ENCODE assay signal across 8 mouse cellular contexts in the genomic region with DNA sequence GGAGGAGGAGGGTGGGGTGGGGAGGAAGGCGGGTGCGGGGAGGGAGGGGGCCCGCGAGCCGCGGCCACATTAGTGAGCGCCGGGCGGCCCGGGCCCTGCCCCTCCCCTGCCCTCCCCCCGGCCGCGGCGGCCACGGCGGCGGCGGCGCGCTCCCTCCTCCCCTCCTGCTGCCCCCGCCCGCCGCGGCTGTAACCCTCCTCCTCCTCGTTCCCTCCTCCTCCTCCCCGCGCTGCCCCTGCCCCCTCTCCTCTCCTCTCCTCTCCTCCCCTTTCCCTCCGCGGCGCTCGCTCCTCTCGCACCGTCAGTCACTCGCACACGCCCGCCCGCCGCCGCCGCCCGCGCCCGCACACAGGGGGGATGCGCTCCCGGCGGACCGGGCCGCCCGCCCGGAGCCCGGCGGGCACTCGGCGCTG. TPM values are rescaled to one million over a fixed set of nuclear protein-coding genes. Genes with fewer than 3 reads are reported as not detected.
DNase-seq lines count a peak whose midpoint lies in the region; ATAC-seq and TF ChIP-seq lines count a peak whose summit lies in the region.

No protein-coding gene starts in this region.

- TF ChIP-seq POLR2A in ES-Bruce4 (IDR thresholded peaks at IDR 0.05; ENCODE audit: insufficient read depth, low read length) = no peak
- peak; percentile 54; the same call in 1 of the 2 replicates for TF ChIP-seq POLR2A in olfactory bulb, adult 2 months (IDR thresholded peaks at IDR 0.05; ENCODE audit: insufficient read depth, low read depth, low read length)

- intact Hi-C loops in heart, postnatal 14 days (cut with DNase I) = loop anchor here (2.0 to 5.0 kb wide), 6 partner anchors 69 to 462 kb away; a partner anchor contains a TSS

- peak; percentile 79 for DNase-seq in c-Kit-positive CD71-positive TER-119-positive erythroid progenitor cells, embryonic 14.5 days (ENCODE audit: low spot score)
- DNase-seq in forebrain, embryonic 14.5 days (ENCODE audit: low spot score) = no peak
- peak; percentile 87 to 92 for DNase-seq in heart, postnatal 14 days
- DNase-seq in layer of hippocampus, adult 2 months (ENCODE audit: low spot score in 2 of 2) = peak; percentile 76 to 82
- DNase-seq in lung, embryonic 14.5 days = peak; percentile 87
- DNase-seq in thymus, postnatal 25 days = peak; percentile 87

- no peak for TF ChIP-seq CTCF in ES-Bruce4 (IDR thresholded peaks at IDR 0.05; ENCODE audit: low read depth, low read length)
- TF ChIP-seq CTCF in layer of hippocampus, adult 2 months (conservative IDR thresholded peaks at IDR 0.05) = no peak
- no peak for TF ChIP-seq CTCF in lung, embryonic 14.5 days (IDR thresholded peaks at IDR 0.05; ENCODE audit: low read depth)
- no peak for TF ChIP-seq CTCF in olfactory bulb, adult 2 months (IDR thresholded peaks at IDR 0.05; ENCODE audit: insufficient read depth, low read depth, low read length)

- peak overlapping the region; percentile 90 for H3K4me3 ChIP-seq in ES-Bruce4 (ENCODE audit: low read depth, low read length)
- H3K4me3 ChIP-seq in forebrain, embryonic 14.5 days (ENCODE audit: low read depth, low read length) = peak overlapping the region; percentile 100
- H3K4me3 ChIP-seq in layer of hippocampus, adult 2 months = peak overlapping the region; percentile 97
- peak overlapping the region; percentile 87 for H3K4me3 ChIP-seq in lung, embryonic 14.5 days (ENCODE audit: low read depth, low read length)
- peak overlapping the region; percentile 100 for H3K4me3 ChIP-seq in olfactory bulb, adult 2 months (ENCODE audit: insufficient read depth, low read depth, low read length)

- H3K4me1 ChIP-seq in ES-Bruce4 (ENCODE audit: control insufficient read depth, insufficient read depth, low read length) = peaks cover 4% of the 10 kb centered on the region
- H3K4me1 ChIP-seq in forebrain, embryonic 14.5 days (ENCODE audit: control insufficient read depth, insufficient read depth, low read length) = peaks cover 17% of the 10 kb centered on the region
- H3K4me1 ChIP-seq in lung, embryonic 14.5 days (ENCODE audit: insufficient read depth) = 0 out of 2 replicates have a peak, but pooled peaks cover 6% of the 10 kb centered on the region
- no peaks in the 10 kb centered on the region for H3K4me1 ChIP-seq in olfactory bulb, adult 2 months (ENCODE audit: control insufficient read depth, insufficient read depth, low read length)

- no peak for TF ChIP-seq EP300 in ES-Bruce4 (IDR thresholded peaks at IDR 0.05; ENCODE audit: insufficient read depth, low read depth, low read length)

- H3K27me3 ChIP-seq in ES-Bruce4 (ENCODE audit: control insufficient read depth, insufficient read depth, low read length, poor library complexity, severe bottlenecking) = no peaks in the 10 kb centered on the region
- no peaks in the 10 kb centered on the region for H3K27me3 ChIP-seq in forebrain, embryonic 14.5 days (replicated peaks; ENCODE audit: control insufficient read depth, insufficient read depth, low read length)
- H3K27me3 ChIP-seq in lung, embryonic 14.5 days (ENCODE audit: insufficient read depth, low read length) = no peaks in the 10 kb centered on the region

- peaks cover 15% of the 10 kb centered on the region for H3K36me3 ChIP-seq in ES-Bruce4 (ENCODE audit: control insufficient read depth, insufficient read depth, low read length, poor library complexity, severe bottlenecking)
- no peaks in the 10 kb centered on the region for H3K36me3 ChIP-seq in forebrain, embryonic 14.5 days (ENCODE audit: control insufficient read depth, insufficient read depth, low read length)
- H3K36me3 ChIP-seq in lung, embryonic 14.5 days (ENCODE audit: insufficient read depth) = 0 out of 2 replicates have a peak, but pooled peaks cover 10% of the 10 kb centered on the region

- peak; percentile 67 for ATAC-seq in forebrain, embryonic 14.5 days
- peak; percentile 65 for ATAC-seq in lung, embryonic 14.5 days (ENCODE audit: insufficient read depth)

- H3K4me2 ChIP-seq in forebrain, embryonic 14.5 days (ENCODE audit: low read length) = peak overlapping the region; percentile 69
- H3K4me2 ChIP-seq in lung, embryonic 14.5 days = peak overlapping the region; percentile 89

- 1% methylated on average over 23 of the region's 54 CpGs for WGBS in forebrain, embryonic 14.5 days
- WGBS in lung, embryonic 14.5 days = 2% methylated on average over 27 of the region's 54 CpGs
- 1% methylated on average over 34 of the region's 54 CpGs for WGBS in olfactory bulb, adult 2 months

- peak overlapping the region; percentile 100 for H3K9ac ChIP-seq in ES-Bruce4 (ENCODE audit: low read depth, poor library complexity, severe bottlenecking)
- H3K9ac ChIP-seq in forebrain, embryonic 14.5 days (ENCODE audit: low read length) = peak overlapping the region; percentile 100
- H3K9ac ChIP-seq in lung, embryonic 14.5 days = peak overlapping the region; percentile 95

- no peaks in the 10 kb centered on the region for H3K9me3 ChIP-seq in ES-Bruce4 (replicated peaks; ENCODE audit: control insufficient read depth, insufficient read depth, low read length, poor library complexity, severe bottlenecking)
- H3K9me3 ChIP-seq in forebrain, embryonic 14.5 days (replicated peaks; ENCODE audit: control insufficient read depth, low read length) = no peaks in the 10 kb centered on the region
- no peaks in the 10 kb centered on the region for H3K9me3 ChIP-seq in lung, embryonic 14.5 days (ENCODE audit: low read depth, low read length)

- peak overlapping the region; percentile 91 for H3K27ac ChIP-seq in ES-Bruce4 (ENCODE audit: insufficient read depth, low read length)
- peak overlapping the region; percentile 100 for H3K27ac ChIP-seq in forebrain, embryonic 14.5 days (ENCODE audit: low read depth, low read length)
- H3K27ac ChIP-seq in layer of hippocampus, adult 2 months = peak overlapping the region; percentile 100
- peak overlapping the region; percentile 100 for H3K27ac ChIP-seq in lung, embryonic 14.5 days (ENCODE audit: low read depth)
- H3K27ac ChIP-seq in olfactory bulb, adult 2 months (ENCODE audit: insufficient read depth, low read depth, low read length) = peak overlapping the region; percentile 100

RNA-seq across cellular contexts. Expression of a gene that starts 0.6 kb away (rescaled TPM):
- polyA plus RNA-seq in ES-Bruce4 (2011; ENCODE audit: insufficient read depth, insufficient read length, low read depth, missing spikeins) = 98.0 and 102 TPM in 2 replicates
- polyA plus RNA-seq in forebrain, embryonic 14.5 days (2014; fragmentation: Nextera tagmentation; extraction: Ambion mirVana) = 61.9 and 64.6 TPM in 2 replicates
- 10 to 100 TPM; 43.8 TPM for total RNA-seq in heart, postnatal 14 days (2021)
- 10 to 100 TPM; 68.4 to 72.5 TPM for total RNA-seq in layer of hippocampus, adult 2 months (2021)
- 66.8 and 72.3 TPM in 2 replicates for polyA plus RNA-seq in lung, embryonic 14.5 days (2014; fragmentation: Nextera tagmentation; extraction: Ambion mirVana)
- polyA plus RNA-seq in olfactory bulb, adult 2 months (2012; ENCODE audit: insufficient read depth, insufficient read length, low replicate concordance, missing spikeins) = 200 TPM in 1 of 2 replicates, not detected in the other

RNA-seq across cellular contexts. Expression of a gene that starts 6.9 kb away (rescaled TPM):
- not detected in 2 replicates for polyA plus RNA-seq in ES-Bruce4 (2011; ENCODE audit: insufficient read depth, insufficient read length, low read depth, missing spikeins)
- polyA plus RNA-seq in forebrain, embryonic 14.5 days (2014; fragmentation: Nextera tagmentation; extraction: Ambion mirVana) = not detected in 2 replicates
- not detected for total RNA-seq in heart, postnatal 14 days (2021)
- total RNA-seq in layer of hippocampus, adult 2 months (2021) = not detected
- polyA plus RNA-seq in lung, embryonic 14.5 days (2014; fragmentation: Nextera tagmentation; extraction: Ambion mirVana) = not detected in 2 replicates
- polyA plus RNA-seq in olfactory bulb, adult 2 months (2012; ENCODE audit: insufficient read depth, insufficient read length, low replicate concordance, missing spikeins) = not detected in 2 replicates
